Mouse (Mus musculus) right cerebral cortex, postnatal 25 days (tissue): ENCODE data around the gene Pxmp4.

Experiments
- DNase-seq: peaks from one replicate; pipeline ENCODE4 v3.0.0; 2022

Gene Pxmp4

DNA sequence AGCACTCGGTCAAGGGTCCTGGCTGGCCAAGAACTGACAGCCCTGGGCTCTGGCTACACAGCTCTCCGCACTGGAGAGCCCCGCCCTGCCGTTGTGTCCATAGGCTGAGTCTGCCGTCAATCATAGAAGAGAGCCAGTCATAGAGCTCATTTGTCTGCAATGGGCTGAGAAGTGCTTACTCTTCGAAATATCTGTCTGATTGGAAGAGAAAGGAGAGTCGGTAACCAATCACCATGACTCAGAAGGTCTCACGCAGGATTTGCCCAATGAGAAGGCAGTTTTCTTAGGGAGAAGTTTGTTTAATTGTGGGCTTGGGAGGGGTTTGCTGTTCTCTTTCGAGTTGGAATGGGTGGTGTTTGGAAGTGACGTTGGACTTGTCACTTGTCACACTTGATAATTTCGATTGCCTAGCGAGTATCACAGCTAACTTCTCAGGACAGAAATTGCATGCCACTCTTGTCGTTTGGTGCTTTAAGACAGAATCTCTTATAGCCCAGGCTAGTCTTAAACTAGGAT lies at the start of gene Pxmp4:
Pxmp4 (minus strand) TSS at position 71 of the 516 bp plus-strand sequence.
- peak; percentile 97 for DNase-seq

DNA sequence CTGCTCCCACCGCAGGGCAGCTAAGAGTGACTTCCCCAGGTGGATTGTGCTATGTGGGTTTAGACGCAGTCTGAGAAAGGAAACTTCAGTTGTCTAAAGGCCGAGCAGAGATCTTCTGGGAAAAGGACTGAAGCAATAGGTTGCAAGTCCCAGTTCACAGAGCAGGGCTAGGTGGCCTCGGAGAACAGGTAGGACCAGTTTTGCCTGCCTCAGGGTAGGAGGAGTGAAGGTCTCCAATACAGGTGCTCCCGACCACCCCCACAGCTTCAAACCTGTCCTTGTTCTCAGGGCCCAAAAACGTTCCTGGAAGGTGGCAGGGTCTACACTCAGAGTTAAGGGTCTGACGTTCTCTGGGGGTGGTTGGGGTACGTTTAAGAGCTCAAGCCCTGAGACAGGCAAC lies 47.9 kb upstream of the Pxmp4 start, which contains the start of gene Chmp4b:
Chmp4b (plus strand) TSS at position 343 of the 400 bp plus-strand sequence.
- DNase-seq, result no peak

DNA sequence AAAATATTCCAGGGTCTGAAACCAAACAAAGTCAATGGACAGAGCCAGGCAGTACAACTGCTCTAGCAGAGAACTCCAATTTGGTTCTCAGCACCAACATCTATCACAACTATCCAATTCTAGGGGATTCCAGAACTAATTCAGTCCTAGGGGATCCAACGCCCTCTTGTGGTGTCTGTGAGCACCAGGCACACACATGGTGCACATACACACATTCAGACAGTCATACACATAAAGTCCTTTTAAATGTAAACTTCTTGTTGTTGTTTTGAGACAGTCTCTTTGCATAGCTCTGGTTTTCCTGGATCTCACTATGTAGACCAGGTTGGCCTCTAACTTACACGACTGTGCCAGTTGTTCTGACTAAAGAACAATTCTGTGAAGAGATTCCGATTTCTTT lies 46.9 kb upstream of the Pxmp4 start:
- no peak for DNase-seq

DNA sequence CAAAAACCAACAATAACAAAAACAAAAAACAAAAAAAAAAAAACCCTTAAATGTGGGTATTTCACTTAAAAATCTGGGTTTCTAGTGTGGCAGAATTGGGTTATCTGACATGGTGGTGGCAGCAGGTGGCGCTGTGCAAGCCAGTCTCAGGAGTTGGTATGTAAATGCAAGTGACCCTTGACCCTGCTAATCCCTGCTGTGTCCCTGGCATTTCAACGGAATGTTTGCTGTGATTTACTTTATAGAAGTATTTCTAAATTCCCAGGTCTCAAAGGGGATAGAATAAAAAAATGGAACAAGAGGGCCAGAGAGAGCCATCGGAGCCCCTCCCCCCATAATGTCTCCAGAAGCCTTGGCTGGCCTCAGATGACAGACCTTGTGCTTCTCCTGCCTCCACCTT lies 44.6 kb upstream of the Pxmp4 start:
- no peak for DNase-seq

DNA sequence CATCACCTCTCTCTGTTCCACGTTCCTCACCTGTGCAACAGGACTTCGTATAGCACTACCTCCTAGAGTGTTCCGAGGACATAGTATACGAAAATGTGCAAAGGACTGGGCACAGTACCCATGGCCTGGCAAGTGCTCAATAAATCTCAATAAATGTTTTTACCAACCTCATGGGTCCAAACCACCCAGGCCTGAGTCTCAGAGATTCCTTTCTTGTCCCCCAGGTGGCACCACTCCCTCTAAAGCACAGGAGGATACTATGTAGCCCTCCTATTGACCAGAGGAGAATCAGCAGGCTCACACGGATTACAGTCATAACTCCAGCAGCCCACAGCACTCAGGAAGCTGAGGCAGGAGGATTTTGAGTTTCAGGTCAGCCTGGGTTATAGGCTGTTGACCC lies 43.1 kb upstream of the Pxmp4 start:
- no peak for DNase-seq

DNA sequence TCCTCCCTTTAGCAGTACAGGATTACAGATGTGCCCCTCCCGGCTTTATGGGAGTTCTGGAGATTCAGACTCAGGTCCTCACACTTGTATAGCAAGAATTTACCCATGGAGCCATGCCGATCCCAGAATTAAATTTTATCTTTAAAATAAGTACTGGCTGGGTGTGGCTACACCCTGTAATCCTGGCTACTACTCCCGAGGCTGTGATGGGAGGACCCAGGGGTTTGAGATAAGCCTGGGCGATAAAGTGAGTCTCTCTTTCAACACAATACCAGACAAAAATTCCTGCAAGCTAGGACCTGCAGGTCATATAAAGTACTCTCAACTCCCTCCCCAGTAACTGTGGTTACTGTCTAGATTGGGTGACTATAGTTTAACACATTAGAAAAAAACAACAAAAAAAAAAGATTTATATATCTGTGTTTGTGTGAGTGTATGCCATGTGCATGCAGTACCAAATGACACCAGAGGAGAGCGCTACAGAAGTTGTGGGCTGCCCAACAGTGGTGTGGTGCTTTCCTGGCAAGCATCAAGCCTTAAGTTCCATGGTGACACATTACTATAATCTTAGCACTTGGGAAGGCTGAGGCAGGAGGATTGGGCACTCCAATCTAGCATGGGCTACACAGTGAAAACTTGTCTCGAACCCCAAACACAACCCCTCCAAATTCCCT lies 39.3 kb upstream of the Pxmp4 start:
- DNase-seq, result no peak

DNA sequence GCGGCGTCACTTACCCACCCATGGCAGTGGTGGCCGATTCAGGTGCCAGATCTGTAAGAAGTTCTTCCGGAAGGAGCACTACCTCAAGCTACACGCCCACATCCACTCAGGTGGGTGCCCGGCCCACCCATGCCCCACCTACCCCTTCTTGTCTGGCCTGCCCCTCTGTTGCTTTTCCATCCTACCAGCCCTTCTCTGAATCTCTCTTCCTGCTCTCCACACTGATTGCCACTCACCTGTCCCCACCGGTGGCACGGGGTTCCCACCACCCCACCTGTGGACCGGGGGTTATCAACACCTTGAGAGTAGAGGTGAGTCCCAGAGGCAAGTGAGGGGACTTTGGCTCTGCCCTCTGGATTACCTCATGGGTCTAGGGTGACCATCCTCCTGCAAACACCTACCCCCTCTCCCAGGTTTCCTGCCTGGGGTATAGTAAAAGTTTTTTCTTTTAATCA lies 38.5 kb upstream of the Pxmp4 start:
- no peak for DNase-seq

DNA sequence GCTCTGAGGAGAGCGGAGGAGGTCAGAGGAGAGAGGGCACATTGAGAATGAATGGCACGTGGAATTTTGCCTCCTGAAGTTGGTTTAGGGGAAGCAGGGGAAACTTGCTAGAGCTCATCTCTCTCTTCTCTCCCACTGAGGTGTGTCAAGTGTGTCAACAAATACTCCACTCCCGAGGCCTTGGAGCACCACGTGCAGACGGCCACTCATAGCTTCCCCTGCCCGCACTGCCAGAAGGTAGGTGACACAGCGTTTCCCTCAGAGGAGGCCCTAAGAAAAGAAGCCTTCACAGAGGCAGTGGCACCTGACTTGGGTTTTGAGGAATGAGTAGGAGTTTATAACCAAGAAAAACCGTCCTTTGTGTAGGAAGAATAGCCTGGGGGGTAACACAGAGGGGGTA lies 37.7 kb upstream of the Pxmp4 start:
- no peak for DNase-seq

DNA sequence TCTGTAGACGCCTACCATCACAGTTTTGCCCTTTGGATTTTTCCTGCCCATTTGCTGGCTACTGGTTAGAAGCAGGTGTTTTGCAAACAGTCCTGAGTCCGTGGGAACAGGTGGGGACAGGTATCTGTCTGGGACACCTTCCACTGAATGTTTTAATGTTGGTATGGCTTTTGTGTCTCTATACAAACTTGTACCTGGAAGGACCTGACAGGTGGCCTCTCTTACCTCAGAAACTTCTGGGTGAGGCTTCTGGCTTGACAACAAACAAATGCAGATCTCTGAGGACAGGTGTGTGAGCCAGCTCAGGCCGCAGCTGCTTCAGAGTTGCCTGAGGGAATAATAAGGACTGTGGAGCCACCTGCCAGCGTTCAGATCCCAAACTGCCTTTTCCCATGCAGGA lies 35.6 kb upstream of the Pxmp4 start:
- DNase-seq, result no peak

DNA sequence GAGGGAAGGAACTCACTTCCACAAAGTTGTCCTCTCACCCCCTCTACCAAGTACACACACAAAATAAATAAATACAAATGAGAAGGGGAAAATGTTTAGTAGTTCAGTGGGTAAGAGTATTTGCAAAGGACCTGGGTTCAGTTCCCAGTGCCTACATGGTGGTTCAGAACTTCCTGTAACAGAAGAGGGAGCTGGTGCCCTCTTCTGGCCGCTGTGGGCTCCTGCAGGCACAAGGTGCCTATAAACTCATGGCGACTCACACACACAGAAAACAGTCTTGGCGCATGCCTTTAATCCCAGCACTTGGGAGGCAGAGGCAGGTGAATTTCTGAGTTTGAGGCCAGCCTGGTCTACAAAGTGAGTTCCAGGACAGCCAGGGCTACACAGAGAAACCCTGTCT lies 35.0 kb upstream of the Pxmp4 start:
- no peak for DNase-seq

DNA sequence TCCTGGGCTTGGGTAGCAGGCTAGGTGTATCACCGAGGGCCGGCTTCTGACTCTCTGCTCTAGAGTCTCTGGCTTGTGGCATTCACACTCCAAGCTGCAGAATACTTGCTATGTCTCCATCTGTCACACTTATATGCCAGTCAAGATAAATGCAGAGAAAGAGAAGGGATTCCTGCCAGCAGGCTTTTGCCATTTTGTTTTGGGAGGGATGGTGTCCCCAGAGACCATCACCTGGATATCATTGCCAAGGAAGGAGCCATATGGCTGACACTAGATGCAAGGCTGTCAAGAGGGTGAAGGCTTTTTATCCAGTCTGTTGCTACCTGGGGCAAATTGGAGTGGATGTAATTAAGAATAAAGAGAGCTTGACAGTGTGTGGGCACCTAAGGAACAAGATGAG lies 32.3 kb upstream of the Pxmp4 start:
- DNase-seq, result no peak

DNA sequence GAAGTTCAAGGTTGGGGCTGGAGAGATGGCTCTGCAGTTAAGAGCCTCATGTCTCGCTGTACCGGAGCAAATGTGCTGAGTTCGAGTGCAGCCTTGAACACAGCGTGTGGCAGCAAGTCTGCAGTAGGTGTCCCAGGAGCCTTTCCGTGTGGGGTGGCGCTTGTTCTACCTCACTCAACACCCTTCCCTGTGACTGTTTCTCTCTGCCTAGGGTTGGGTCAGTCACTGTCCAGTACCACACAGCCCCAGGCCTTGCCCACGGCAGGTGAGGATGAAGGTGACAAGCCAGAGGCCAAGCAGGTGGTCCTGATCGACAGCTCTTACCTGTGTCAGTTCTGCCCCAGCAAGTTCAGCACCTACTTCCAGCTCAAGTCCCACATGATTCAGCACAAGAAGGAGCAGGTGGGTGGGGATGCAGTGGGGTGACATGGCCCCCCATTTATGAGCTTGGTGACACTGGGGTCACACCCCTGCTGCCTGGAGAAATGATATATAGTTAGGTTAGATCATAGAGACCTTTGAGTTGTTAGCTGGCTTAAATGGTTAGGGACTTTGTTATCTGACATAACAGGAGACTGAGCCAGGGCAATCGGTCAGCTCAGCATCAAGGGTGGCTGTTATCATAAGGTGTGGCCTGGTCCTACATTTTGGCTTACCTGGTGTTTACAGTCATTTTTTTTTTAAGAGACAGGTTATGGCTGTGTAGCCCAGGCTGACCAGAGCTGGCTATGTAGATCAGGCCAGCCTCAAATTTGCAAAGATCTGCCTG lies 30.6 kb upstream of the Pxmp4 start:
- DNase-seq, result no peak

DNA sequence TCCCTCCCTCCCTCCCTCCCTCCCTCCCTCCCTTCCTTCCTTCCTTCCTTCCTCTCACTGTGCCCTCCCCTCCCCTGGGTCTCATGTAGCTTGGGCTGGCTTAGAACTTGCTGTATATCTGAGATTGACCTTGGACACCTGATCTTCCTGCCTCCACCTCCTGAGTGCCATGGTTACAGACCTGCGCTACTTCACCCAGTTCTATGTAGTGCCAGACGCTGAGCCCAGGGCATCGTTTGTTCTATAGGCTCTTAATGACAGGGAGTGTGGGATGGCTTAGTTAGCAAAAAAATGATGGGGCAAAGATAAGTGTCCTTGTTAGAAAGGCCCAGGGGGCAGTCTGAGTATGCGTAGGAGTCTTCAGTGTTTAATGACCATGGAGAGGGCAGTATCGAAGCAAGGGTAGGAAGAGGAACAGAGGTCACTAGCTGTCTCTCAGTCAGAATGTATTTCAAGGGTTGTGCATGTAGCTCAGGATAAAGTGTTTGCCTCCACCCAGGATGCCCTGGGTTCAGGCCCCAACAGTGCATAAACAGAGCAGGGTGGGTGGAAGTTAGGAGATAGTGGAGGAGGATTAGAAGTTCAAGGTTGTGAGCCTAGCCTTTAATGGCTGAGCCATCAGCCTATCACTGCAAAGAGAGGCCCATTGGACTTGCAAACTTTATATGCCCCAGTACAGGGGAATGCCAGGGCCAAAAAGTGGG lies 29.7 kb upstream of the Pxmp4 start:
- no peak for DNase-seq

DNA sequence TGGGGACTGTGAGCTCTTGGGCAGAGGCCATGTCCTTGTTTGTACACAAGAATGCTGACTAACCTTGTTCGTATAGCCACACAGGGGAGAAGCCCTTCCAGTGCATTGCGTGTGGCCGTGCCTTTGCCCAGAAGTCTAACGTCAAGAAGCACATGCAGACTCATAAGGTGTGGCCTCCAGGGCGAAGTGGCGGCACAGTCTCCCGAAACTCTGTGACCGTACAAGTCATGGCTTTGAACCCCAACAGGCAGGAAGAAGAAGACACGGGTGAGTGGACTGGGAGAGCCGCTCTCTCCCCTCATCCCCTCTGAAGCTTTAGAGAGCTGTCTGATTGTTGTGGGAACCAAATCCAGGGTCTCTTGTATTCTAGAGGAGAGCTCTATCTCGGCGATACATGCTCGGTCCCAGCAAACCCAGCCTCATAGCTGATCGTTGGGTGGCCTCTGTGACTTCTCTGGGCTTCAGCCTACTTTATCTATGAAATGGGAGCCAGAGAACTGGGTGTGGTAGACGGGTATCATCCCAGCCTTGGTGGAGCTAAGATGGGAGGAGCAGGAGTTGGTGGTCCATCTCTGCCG lies 28.8 kb upstream of the Pxmp4 start:
- no peak for DNase-seq

DNA sequence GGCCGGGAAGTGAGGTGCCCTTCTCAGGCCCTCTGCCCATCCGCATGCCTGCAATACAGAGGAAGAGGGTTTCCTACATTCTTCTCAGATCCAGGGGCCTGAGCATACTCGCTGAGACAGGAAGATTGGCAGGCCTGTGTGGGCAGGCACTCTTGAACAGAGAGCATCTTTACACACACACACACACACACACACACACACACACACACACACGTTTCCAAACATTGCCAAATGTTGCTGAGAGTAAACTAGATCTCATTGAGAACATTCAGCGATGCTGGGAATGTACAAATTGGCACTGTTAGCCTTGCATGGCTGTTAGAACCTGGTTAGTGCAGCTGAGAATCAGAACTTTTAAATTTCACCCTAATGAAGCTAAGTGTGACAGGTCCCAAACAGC lies 27.0 kb upstream of the Pxmp4 start:
- DNase-seq, result no peak

DNA sequence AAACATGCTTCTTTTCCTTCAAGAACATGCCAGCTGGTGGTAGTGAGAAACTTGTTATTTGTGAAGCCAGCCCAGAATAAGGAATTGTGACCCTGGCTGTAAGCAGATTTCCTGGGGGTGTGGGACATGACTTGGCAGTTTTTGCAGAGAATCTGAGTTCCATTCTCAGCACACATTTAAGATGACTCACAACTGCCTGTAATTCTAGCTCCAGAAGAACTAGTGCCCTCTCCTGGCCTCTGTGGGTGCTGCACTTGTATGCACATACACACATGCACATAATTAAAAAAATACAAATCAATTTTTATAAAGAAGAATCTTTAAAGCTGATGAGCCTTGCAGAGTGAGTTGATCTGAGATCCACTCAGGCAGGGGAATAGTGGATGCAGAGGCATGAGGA lies 20.6 kb upstream of the Pxmp4 start:
- no peak for DNase-seq

DNA sequence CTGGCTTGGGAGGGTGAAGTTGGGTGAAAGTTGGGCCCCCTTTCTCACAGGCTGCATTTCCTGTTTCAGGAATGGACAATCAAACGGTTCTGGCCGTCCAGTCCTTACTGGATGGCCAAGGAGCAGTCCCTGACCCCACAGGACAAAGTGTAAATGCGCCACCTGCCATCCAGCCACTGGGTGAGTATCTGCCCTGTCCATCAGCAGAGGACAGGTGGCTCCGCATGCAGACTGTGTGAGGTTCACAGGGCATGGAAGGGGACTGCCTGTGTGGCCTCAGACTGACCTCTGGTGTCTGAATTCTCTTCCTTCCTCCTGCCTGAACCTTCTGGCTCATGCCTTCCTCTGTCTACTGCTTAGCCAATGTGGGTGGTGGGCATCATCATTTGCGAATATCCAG lies 18.2 kb upstream of the Pxmp4 start:
- DNase-seq, result no peak

DNA sequence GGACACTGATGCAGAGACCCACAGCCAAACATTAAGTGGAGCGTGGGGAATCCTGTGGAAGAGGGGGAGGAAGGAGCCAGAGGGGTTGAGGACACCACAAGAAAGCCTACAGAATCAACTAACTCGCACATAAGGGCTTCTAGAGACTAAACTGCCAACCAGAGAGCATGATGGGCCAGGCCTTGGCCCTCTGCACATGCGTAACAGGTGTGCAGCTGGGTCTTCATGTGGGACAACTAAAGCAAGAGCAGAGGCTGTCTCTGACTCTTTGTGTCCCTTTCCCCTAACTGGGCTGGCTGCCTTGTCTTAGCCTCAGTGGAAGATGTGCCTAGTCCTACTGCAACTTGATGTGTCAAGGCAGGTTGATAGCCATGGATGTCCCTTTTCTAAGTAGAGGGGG lies 13.6 kb upstream of the Pxmp4 start:
- no peak for DNase-seq

DNA sequence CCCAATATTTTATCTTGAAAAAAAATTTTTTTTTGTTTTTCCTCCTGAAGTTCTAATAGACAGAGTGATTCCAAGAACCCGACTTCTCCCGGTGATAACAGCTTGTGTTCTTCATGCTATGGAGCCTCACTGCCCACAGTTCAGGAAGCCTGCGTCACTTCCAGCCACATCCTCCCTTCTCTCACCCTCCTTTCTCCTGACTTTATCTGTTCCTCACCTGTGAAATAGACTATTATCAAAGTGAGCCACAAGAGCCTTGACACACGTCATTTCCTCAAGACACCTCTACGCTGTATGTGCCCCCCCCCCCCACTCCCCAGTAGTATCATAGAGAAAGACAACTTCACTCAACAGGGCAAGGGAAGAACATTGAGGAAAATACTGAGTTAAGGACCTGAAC lies 12.2 kb upstream of the Pxmp4 start:
- DNase-seq, result no peak

DNA sequence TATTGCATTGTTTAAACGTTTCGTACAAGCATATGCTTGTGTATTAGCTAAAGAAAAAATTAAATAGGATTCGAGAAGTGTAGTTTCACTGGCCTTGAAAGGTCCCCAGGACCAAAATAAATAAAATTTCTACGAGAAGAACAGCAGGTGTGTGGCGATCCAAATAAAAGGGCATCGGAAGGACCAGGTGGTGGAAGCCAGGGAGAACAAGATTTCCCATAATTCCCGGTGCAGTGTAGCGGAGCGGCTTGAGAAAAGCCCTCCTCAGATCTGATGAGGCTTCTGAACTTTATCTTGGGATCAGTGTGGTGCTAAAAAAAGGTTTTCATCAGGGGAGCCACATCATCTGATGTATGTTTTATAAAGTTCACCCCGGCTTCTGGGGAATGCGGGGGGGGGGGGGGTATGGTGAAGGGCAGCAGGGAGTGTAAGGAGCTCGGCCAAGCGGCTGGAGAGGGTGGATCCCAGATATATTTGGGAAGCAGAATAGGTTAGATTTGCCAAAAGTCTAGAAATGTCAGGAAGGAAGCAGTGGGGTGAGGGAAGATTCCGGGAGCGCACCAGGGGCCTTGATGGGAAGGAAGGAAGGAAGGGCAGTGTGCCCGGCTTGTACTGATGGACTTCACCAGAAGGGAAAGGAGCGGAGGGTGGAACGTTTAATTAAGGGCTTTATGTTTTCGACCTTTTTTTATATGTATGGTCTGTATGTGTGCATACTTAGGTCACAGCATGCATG lies 11.5 kb upstream of the Pxmp4 start:
- no peak for DNase-seq

DNA sequence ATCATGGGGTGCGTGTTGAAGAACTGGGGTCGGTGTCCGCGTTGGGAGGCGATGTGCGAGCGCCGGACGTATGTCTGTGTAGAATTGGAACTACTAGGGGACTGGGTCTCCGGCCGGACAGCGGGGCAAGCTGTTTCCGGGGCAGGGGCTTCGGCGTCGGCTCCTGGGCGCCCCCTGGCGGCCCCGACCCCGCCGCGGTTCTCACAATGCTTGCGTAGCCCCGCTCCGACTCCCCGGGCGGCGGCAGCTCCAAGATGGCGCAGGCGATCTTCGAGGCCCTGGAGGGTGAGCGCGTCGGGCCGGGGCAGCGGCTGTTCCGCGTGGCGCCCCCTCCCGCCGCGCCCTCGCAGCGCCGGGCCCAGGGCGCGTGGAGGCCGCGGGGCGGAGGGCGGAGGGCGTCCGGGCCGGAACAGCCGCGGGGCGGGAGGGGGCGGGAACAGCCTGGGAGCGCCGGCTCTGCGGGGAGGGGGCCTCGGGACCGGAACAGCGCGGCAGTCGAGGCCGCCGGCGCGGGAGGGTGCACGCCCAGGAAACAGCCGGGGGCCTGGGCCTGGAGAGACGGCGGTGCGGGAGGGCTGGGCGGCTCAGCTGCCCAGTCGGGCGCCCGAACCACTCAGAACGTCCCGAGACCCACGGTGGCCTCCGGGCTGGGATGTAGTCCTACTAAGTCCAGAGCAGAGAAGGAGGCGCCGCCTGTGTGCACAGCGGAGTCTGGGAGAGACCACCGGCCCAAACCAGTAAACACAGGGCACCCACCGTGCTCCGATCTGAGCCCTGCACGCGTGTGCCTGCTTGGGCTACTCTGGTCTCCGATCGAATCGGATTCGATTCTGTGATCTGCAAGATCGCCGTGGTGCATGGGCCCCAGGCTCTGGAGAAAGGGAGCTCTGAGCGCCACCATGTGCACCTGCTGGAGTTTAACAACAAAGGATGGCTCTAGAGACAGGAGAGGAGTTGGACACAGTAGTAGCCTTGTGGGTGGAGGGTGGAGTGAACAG lies 9.9 kb upstream of the Pxmp4 start, which contains the start of the genes Zfp341 and 4930519P11Rik:
Zfp341 (plus strand) TSS at position 180 of the 998 bp plus-strand sequence.
4930519P11Rik (minus strand) TSS at position 320 of the 998 bp plus-strand sequence.
- DNase-seq, result peak; percentile 88
